Mouse (Mus musculus) left cerebral cortex, adult 9 months (tissue): ENCODE measurements around the gene Hax1.

ENCODE experiments used
- DNase-seq, 2 experiments: peaks; one replicate each; pipeline ENCODE4 v3.0.0; 2022; ENCODE audit warnings: low spot score in 2 of 2

Gene Hax1

GRCm38 (mm10) chr3:89962059-89962750 is 36.4 kb downstream of the Hax1 start:
- no peak for DNase-seq

GRCm38 (mm10) chr3:89961436-89961835 is 37.1 kb downstream of the Hax1 start:
- no peak for DNase-seq

- DNase-seq = peak; percentile 91 to 92
Measured at GRCm38 (mm10) chr3:89960469-89960868, 38.1 kb downstream of the Hax1 start.

GRCm38 (mm10) chr3:89959435-89959834 is 39.1 kb downstream of the Hax1 start:
- DNase-seq = peak; percentile 68 to 77

GRCm38 (mm10) chr3:89957880-89958279 is 40.7 kb downstream of the Hax1 start:
- DNase-seq = no peak

GRCm38 (mm10) chr3:89956177-89956971 is 42.2 kb downstream of the Hax1 start:
- DNase-seq = no peak

- DNase-seq = peak in 1 of 2 experiments; percentile 85
Measured at GRCm38 (mm10) chr3:89953420-89953819, 45.2 kb downstream of the Hax1 start.

GRCm38 (mm10) chr3:89948655-89949054 is 49.9 kb downstream of the Hax1 start:
- DNase-seq = peak in 1 of 2 experiments; percentile 80

- DNase-seq = no peak
Measured at GRCm38 (mm10) chr3:89948021-89948420, 50.6 kb downstream of the Hax1 start.
